Mouse (Mus musculus) MEL (cell line): Measurements from ENCODE around the gene Gm12258. TPM values are rescaled to one million over a fixed set of nuclear protein-coding genes. Genes with fewer than 3 reads are reported as not detected.
A peak's percentile ranks its signal among the peaks of the same experiment; 100 is the strongest.
"Not testable (repeated sequence)": the region's sequence is repeated elsewhere in the genome, so short reads cannot be mapped to it uniquely, and the experiment has no call there.

Experiments
- DNase-seq: peaks from one replicate; pipeline ENCODE4 v3.0.0; 2011; ENCODE audit warnings: low read depth, low spot score
- H3K27ac ChIP-seq: 2 replicates; pipeline ENCODE4 v1.5.1; 2012; ENCODE audit warnings: low read depth, mild to moderate bottlenecking, control low read depth, low read length, moderate library complexity; ENCODE audit not compliant: control insufficient read depth
- H3K27me3 ChIP-seq, 2 experiments: fragments of 150-350 bp in 1 of 2; sonication (generic) in 1 of 2; 2 replicates each; pipeline ENCODE4 v1.6.1; 2012; ENCODE audit warnings: low read length in 2 of 2, mild to moderate bottlenecking in 2 of 2, improper control_type of control experiment in 1 of 2, moderate library complexity in 1 of 2; ENCODE audit not compliant: insufficient read depth in 2 of 2, control insufficient read depth in 1 of 2
- H3K36me3 ChIP-seq, 2 experiments: 2 replicates each; pipeline ENCODE4 v1.6.1; 2012 to 2014; ENCODE audit warnings: low read length in 2 of 2, improper control_type of control experiment in 1 of 2, inconsistent platforms in 1 of 2, mild to moderate bottlenecking in 1 of 2; ENCODE audit not compliant: insufficient read depth in 2 of 2, control insufficient read depth in 1 of 2
- H3K4me1 ChIP-seq, 2 experiments: fragments of 150-350 bp in 1 of 2; sonication (generic) in 1 of 2; 2 replicates each; pipeline ENCODE4 v1.6.1; 2012; ENCODE audit warnings: low read length in 2 of 2, improper control_type of control experiment in 1 of 2, mild to moderate bottlenecking in 1 of 2; ENCODE audit not compliant: insufficient read depth in 2 of 2, control insufficient read depth in 1 of 2
- H3K4me3 ChIP-seq, 2 experiments: fragments of 150-350 bp in 1 of 2; sonication (generic) in 1 of 2; 2 replicates each; pipeline ENCODE4 v1.5.1; 2012; ENCODE audit warnings: low read depth in 2 of 2, low read length in 2 of 2, mild to moderate bottlenecking in 2 of 2, moderate library complexity in 2 of 2, control low read depth in 1 of 2, improper control_type of control experiment in 1 of 2; ENCODE audit not compliant: control insufficient read depth in 1 of 2, insufficient read depth in 1 of 2
- H3K79me2 ChIP-seq: 2 replicates; pipeline ENCODE4 v1.6.1; 2012; ENCODE audit warnings: mild to moderate bottlenecking, low read length, moderate library complexity; ENCODE audit not compliant: control insufficient read depth, poor library complexity, insufficient read depth
- H3K9ac ChIP-seq: 2 replicates; pipeline ENCODE4 v1.6.1; 2012; ENCODE audit warnings: low read depth, mild to moderate bottlenecking, control low read depth, low read length, moderate library complexity; ENCODE audit not compliant: control insufficient read depth, poor library complexity, severe bottlenecking
- H3K9me3 ChIP-seq: fragments of 150-350 bp; sonication (generic); replicated peaks from 2 replicates; pipeline ENCODE4 v1.6.1; 2012; ENCODE audit warnings: mild to moderate bottlenecking, low read length, improper control_type of control experiment, moderate library complexity; ENCODE audit not compliant: insufficient read depth
- BHLHE40 ChIP-seq: IDR thresholded peaks from 2 replicates; pipeline ENCODE4 v1.6.1; 2012; ENCODE audit warnings: low read depth, mild to moderate bottlenecking, inconsistent platforms, low read length, improper control_type of control experiment, borderline replicate concordance
- CHD2 ChIP-seq: IDR thresholded peaks from 2 replicates; pipeline ENCODE4 v1.6.1; 2011; ENCODE audit warnings: low read length, improper control_type of control experiment
- CTCF ChIP-seq, 3 experiments: IDR thresholded peaks in 2 of 3; conservative IDR thresholded peaks in 1 of 3; 2 replicates each; pipeline ENCODE4 v1.5.1; 2011 to 2012; ENCODE audit warnings: low read length in 3 of 3, low read depth in 2 of 3, mild to moderate bottlenecking in 2 of 3, improper control_type of control experiment in 1 of 3, inconsistent platforms in 1 of 3, mixed read lengths in 1 of 3, moderate library complexity in 1 of 3; ENCODE audit not compliant: control insufficient read depth in 1 of 3, insufficient read depth in 1 of 3, poor library complexity in 1 of 3, severe bottlenecking in 1 of 3
- MAX ChIP-seq: IDR thresholded peaks from 2 replicates; pipeline ENCODE4 v1.6.1; 2011; ENCODE audit warnings: low read length, improper control_type of control experiment
- MXI1 ChIP-seq: IDR thresholded peaks from 2 replicates; pipeline ENCODE4 v1.6.1; 2011; ENCODE audit warnings: mild to moderate bottlenecking, low read depth, low read length, improper control_type of control experiment
- MYB ChIP-seq: IDR thresholded peaks from 2 replicates; pipeline ENCODE4 v1.6.1; 2011; ENCODE audit warnings: mild to moderate bottlenecking, low read depth, low read length, improper control_type of control experiment
- MYC ChIP-seq: IDR thresholded peaks from 2 replicates; pipeline ENCODE4 v1.6.1; 2011; ENCODE audit warnings: low read depth, mild to moderate bottlenecking, low read length, improper control_type of control experiment, moderate library complexity
- NELFE ChIP-seq: IDR thresholded peaks from 2 replicates; pipeline ENCODE4 v1.6.1; 2011; ENCODE audit warnings: low read depth, low read length, improper control_type of control experiment
- POLR2AphosphoS5 ChIP-seq: IDR thresholded peaks from 2 replicates; pipeline ENCODE4 v1.6.1; 2012; ENCODE audit warnings: low read depth, borderline replicate concordance, mild to moderate bottlenecking, inconsistent platforms, low read length, moderate library complexity, mixed read lengths
- RAD21 ChIP-seq: IDR thresholded peaks from 2 replicates; pipeline ENCODE4 v1.6.1; 2011; ENCODE audit warnings: mild to moderate bottlenecking, low read depth, low read length, improper control_type of control experiment
- RCOR1 ChIP-seq: IDR thresholded peaks from 2 replicates; pipeline ENCODE4 v1.6.1; 2012; ENCODE audit warnings: low read depth, mild to moderate bottlenecking, inconsistent platforms, low read length, improper control_type of control experiment
- SIN3A ChIP-seq: IDR thresholded peaks from 2 replicates; pipeline ENCODE4 v1.6.1; 2012; ENCODE audit warnings: low read length, improper control_type of control experiment, inconsistent platforms
- SMC3 ChIP-seq: IDR thresholded peaks from 2 replicates; pipeline ENCODE4 v1.6.1; 2011; ENCODE audit warnings: low read depth, low read length, improper control_type of control experiment
- UBTF ChIP-seq: IDR thresholded peaks from 2 replicates; pipeline ENCODE4 v1.6.1; 2012; ENCODE audit warnings: low read depth, mild to moderate bottlenecking, inconsistent platforms, low read length, improper control_type of control experiment, moderate library complexity, borderline replicate concordance; ENCODE audit not compliant: insufficient read depth
- USF2 ChIP-seq, 2 experiments: IDR thresholded peaks; 2 replicates each; pipeline ENCODE4 v1.6.1; 2011 to 2012; ENCODE audit warnings: improper control_type of control experiment in 2 of 2, low read length in 2 of 2, borderline replicate concordance in 1 of 2, inconsistent platforms in 1 of 2, low read depth in 1 of 2, mild to moderate bottlenecking in 1 of 2; ENCODE audit not compliant: insufficient read depth in 1 of 2
- ZC3H11A ChIP-seq: IDR thresholded peaks from 2 replicates; pipeline ENCODE4 v1.6.1; 2012; ENCODE audit warnings: low read depth, mild to moderate bottlenecking, inconsistent platforms, low read length, improper control_type of control experiment
- ZKSCAN1 ChIP-seq: IDR thresholded peaks from 2 replicates; pipeline ENCODE4 v1.6.1; 2012; ENCODE audit warnings: low read depth, mild to moderate bottlenecking, inconsistent platforms, low read length, improper control_type of control experiment, moderate library complexity
- ZMIZ1 ChIP-seq: IDR thresholded peaks from 2 replicates; pipeline ENCODE4 v1.6.1; 2012; ENCODE audit warnings: low read depth, mild to moderate bottlenecking, inconsistent platforms, low read length, improper control_type of control experiment, moderate library complexity
- polyA plus RNA-seq, 2 experiments: library from polyadenylated mRNA; stranded (reverse) in 1 of 2; unstranded in 1 of 2; fragments of >175 nt in 1 of 2; fragments of >200 nt in 1 of 2; gene quantifications; 2 replicates each; pipeline versions ENCODE4 v1.2.1 to v1.2.4; 2012; ENCODE audit warnings: low replicate concordance in 2 of 2, low read depth in 1 of 2; ENCODE audit not compliant: insufficient read length in 2 of 2, insufficient read depth in 1 of 2, missing spikeins in 1 of 2
- total RNA-seq: library from RNA; depleted of rRNA; stranded (reverse); fragments of 300-350 nt; gene quantifications from 2 replicates; pipeline ENCODE4 v1.2.3, GENCODE M21; 2012

Gm12258 gene
- total and polyA plus RNA-seq, 3 experiments: 1.7 to 2.5 TPM; not detected in 1

DNA sequence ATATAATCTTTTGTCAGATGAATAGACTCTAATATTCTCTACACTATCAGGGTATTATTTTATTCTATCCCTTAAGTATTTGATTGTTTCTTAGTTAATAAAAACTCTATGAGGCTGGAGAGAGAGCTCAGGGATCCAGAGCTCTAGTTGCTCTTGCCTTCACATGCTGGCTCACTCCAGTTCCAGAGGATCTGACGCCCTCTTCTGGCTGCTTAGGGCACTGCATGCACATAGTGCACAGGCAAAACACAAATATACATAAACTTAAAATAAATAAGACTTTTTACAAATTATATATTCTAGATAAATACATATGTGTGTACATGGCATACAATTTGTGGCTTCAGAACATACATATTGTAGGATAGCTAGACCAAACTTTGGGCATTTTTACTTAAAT is 35.0 kb upstream of the Gm12258 start:
- H3K9me3 ChIP-seq: no peaks in the 10 kb centered on the region
- H3K9ac ChIP-seq: no peak overlapping the region
- H3K4me3 ChIP-seq: no peak overlapping the region
- peaks cover 7 to 11% of the 10 kb centered on the region in 2 experiments for H3K27me3 ChIP-seq
- H3K4me1 ChIP-seq: no peaks in the 10 kb centered on the region
- no peaks in the 10 kb centered on the region for H3K36me3 ChIP-seq
- no peaks in the 10 kb centered on the region for H3K79me2 ChIP-seq
- TF ChIP-seq RAD21 (peak; percentile 31), CTCF (IDR thresholded peaks at IDR 0.05 in 2 of 3, conservative IDR thresholded peaks at IDR 0.05 in 1 of 3; ENCODE audit: control insufficient read depth in 1 of 3, insufficient read depth in 1 of 3, low read depth in 2 of 3, low read length in 3 of 3, poor library complexity in 1 of 3, severe bottlenecking in 1 of 3) (peak; percentile 49 to 61 (median 50)), ZMIZ1 (no peak), BHLHE40 (no peak), UBTF (no peak), SMC3 (peak; percentile 39)
- DNase-seq: peak; percentile 31
- no peak overlapping the region for H3K27ac ChIP-seq

GRCm38 (mm10) chr11:58814700-58815099 is 32.3 kb upstream of the Gm12258 start, which contains the start of gene Olfr313:
Olfr313 (plus strand) TSS chr11:58815000.
- H3K4me1 ChIP-seq, DNase-seq, H3K9me3 ChIP-seq, H3K4me3 ChIP-seq, H3K79me2 ChIP-seq, H3K9ac ChIP-seq, H3K27ac ChIP-seq, H3K36me3 ChIP-seq: not testable (repeated sequence)
- peaks cover 7 to 12% of the 10 kb centered on the region in 2 experiments for H3K27me3 ChIP-seq

DNA sequence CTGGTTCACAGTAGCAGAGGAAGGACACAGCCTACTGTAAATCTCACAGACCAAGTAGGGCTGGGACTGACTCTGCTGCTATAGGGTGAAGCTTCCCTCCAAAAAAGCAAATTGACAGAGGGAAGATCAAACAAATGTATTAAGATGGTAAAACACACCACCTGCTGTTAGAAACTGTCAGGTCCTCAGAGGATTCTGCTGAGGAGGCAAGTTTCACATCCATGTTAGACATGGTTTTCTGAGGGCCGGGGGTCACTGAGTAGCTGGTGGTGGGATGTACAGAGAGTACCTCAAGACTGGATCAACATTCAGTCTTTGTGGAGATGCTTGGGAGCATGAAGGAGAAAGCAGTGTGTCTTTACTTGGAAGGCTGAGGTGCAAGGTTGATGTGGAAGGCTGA is 31.3 kb upstream of the Gm12258 start:
- Histone ChIP-seq H3K9me3 (no peaks in the 10 kb centered on the region), H3K27ac (no peak overlapping the region), H3K36me3 (no peaks in the 10 kb centered on the region), H3K4me1 (no peaks in the 10 kb centered on the region), H3K79me2 (no peaks in the 10 kb centered on the region), H3K4me3 (no peak overlapping the region), H3K9ac (no peak overlapping the region), H3K27me3 (peaks cover 7 to 16% of the 10 kb centered on the region in 2 experiments)
- TF ChIP-seq ZC3H11A (no peak), MXI1 (no peak), RCOR1 (no peak), NELFE (no peak), CHD2 (no peak), MYC (no peak), MYB (no peak), POLR2AphosphoS5 (no peak), SIN3A (no peak), USF2 (IDR thresholded peaks at IDR 0.05; ENCODE audit: borderline replicate concordance in 1 of 2, insufficient read depth in 1 of 2, low read depth in 1 of 2, low read length in 2 of 2) (no peak), MAX (no peak), ZKSCAN1 (no peak)
- no peak for DNase-seq

DNA sequence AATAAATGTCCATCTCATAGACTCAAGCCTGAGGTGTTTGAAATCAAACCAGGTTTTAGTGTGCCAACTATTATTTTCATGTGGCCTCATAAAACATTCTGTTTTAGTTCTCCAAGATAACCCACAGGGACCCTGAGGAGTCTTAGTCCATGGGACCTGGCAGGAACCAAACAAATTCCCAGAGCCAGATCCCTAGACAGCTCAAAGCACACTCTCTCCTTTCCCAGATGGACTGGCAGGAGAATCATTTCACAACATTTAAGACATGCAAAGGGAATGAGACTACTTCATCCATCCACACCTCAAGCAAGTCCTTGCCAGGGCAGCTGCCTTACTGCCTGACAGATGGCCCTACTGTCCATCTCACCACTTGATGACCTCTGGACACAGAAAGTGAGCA is 18.0 kb upstream of the Gm12258 start, which contains the start of gene Olfr312:
Olfr312 (plus strand) TSS at position 301 of the 400 bp plus-strand sequence.
- not testable (repeated sequence) for H3K4me1 ChIP-seq, DNase-seq, H3K79me2 ChIP-seq, H3K9me3 ChIP-seq, H3K9ac ChIP-seq, H3K4me3 ChIP-seq, H3K27ac ChIP-seq, H3K36me3 ChIP-seq
- peaks cover 6 to 13% of the 10 kb centered on the region in 2 experiments for H3K27me3 ChIP-seq
